Mouse (Mus musculus) testis, postnatal 14 days (tissue): ENCODE measurements around the gene Ebf1.
A peak's percentile ranks its signal among the peaks of the same experiment; 100 is the strongest.

ENCODE experiments used
- DNase-seq: peaks from one replicate; pipeline ENCODE4 v3.0.0; 2021; ENCODE audit warnings: low spot score

Gene Ebf1

DNA sequence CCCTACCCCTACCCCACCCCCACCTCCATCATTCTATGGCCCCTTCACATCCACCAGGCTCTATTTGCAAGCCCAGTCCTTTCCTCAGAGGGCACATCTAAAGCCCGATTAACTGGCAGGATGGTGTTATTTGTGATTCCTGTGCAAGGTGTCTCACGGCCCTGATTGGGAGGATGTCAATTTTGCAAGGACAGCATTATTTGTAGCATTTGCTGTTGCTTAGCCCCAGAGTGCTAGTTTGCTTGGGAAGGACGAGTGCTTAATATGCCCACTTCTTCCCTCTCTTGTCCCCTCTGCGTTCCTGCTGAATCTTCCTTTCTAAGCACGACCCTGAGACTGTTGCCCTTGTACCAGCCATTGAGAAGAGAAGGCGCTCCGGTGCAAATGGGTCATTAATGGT lies 337.2 kb downstream of the Ebf1 start:
- no peak for DNase-seq

- no peak for DNase-seq
These were observed 345.8 kb downstream of the Ebf1 start for GRCm38 (mm10) chr11:44962746-44963440.

GRCm38 (mm10) chr11:44969011-44969410 lies 351.9 kb downstream of the Ebf1 start:
- no peak for DNase-seq

DNA sequence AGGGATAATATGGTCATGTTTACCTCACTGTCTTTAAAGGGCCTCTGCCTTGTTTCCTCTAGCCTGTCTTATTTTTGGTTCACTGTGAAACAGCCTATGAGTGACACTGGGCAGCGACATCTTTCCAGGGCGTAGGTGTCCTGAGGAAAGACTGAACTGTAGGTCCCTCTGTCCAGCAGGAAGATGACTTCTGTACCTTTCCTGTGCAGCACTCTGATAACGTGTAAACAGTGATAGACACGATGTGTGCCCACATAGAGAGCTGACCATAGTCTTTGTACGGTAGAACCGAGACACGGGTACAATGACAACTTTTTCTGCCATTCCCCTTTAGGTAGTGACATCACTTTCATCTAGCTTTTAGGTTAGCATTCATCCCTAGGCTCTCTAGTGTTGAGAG lies 357.2 kb downstream of the Ebf1 start:
- DNase-seq = no peak

DNA sequence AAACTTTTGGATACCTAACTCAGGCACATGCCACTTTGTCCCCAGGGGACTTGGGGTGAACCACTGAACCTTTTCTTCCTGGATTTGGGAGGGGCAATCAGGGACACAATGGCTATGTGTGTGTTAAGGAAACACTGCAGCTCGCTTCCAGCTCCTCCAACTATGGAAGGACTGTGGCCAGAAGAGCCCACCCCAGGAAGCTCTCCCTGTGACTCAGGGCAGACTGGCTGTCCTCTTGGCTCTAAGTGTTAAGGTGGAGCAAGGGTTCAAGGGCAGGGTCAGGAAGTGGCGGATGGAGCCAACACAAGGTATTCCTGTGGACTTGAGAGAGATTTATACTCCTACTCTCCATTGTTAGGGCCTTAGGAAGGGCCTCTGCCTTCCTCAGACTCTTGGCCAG lies 358.0 kb downstream of the Ebf1 start:
- no peak for DNase-seq

- no peak for DNase-seq
These were observed 359.2 kb downstream of the Ebf1 start for GRCm38 (mm10) chr11:44976254-44976802.

DNA sequence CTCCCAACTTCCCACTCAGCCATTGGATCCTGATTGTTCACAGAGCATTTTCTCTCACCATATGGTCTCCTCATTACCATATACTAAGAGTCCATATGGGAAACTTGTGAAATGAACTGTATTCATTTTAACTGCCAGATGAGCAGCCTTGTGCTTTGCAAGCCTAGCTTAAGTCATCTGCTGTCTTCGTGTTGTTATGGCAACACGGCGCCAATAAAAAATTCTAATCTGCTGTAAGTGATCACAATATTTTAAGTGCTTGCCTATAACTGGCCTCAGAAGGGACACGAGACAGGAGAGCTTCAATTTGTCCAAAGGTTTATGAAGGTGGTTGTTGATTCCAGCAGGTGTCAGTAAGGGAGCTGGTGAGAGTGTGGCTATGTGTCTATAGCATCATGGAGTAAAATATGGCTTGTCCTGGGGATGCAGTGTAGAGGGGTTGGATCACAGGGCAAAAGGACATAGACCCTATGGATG lies 360.8 kb downstream of the Ebf1 start:
- DNase-seq = no peak

DNA sequence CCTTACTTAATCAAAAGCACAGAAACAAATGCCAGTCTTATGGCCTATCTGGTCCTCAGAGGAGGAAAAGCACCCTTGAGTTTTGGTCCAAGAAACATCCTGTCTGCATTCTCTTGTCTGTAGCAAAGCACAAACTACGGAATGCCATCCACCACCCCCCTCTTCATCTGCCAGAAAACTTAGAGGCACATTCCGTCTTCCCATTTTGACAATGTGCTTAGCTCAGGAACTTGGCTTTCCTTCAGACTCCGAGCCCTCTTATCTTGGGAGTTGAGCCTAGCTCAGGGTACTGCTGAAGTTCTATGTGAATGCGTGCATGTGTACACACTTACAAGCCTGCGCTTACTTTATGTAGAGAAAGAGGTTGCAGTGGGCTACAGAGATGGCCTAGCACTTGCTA lies 362.3 kb downstream of the Ebf1 start:
- DNase-seq = peak; percentile 8

DNA sequence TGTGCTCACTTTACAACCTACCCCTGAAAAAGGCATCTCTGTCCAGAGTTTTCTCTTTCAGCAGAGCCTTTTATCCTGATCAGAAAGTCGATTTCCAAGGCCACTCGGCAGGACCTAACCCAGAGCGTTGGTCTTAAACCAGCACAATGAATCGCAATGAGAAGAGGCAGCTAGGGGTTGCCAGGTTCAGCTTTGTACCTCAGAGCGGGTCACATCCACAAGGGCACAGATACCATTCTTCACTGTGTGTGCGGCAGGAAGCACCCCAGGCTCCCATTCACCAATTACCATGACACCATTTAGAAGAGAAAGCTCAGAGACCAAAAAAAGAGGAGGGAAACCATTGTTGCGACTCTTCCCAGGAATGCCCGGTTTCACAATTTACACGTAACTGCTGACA lies 365.1 kb downstream of the Ebf1 start:
- no peak for DNase-seq

GRCm38 (mm10) chr11:44983961-44984360 lies 366.8 kb downstream of the Ebf1 start:
- no peak for DNase-seq

- no peak for DNase-seq
These were observed 367.3 kb downstream of the Ebf1 start for GRCm38 (mm10) chr11:44984381-44984780.

GRCm38 (mm10) chr11:44987796-44988195 lies 370.7 kb downstream of the Ebf1 start:
- DNase-seq = no peak

GRCm38 (mm10) chr11:45002681-45003286 lies 385.7 kb downstream of the Ebf1 start:
- DNase-seq = no peak

- no peak for DNase-seq
These were observed 386.8 kb downstream of the Ebf1 start for GRCm38 (mm10) chr11:45003716-45004437.

DNA sequence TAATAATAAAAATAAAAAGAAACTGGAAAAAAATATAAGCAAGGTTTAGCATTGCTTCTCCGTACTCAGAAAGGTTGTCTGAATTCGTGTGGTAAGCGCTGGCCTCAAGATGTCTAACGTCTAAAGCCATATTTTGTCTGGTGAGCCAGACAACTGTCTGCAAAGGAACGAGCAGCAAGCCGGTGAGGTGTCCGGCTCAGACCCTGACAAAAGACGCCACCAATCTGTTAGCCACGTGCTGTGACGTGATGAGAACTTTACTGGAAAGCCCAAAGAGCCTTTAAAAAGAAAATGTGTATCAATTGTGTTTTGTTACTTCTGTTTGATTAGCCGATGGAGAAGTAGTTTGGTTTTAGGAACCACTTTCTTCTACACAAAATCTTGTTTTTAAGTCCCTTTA lies 390.2 kb downstream of the Ebf1 start:
- no peak for DNase-seq

- DNase-seq = peak; percentile 34
These were observed 391.0 kb downstream of the Ebf1 start for GRCm38 (mm10) chr11:45008078-45008477.

DNA sequence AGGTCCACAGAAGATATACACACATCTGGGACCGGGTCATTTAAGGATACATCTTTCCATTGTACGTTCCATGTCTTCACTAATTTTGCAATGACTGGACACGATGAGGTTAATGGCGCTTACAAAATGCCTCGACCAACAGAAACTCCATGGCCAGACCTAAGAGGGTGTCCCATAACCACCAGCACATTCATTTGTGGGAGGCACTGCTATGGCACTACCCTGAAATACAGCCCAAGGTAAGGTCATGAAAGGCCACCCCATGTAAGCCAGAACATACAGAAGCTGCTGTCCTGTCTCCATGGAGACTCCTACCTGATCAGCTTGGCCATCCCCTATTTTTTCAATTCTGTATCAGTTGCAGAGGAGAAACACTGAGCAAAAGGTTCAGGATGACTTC lies 391.6 kb downstream of the Ebf1 start:
- no peak for DNase-seq

GRCm38 (mm10) chr11:45012081-45012480 lies 395.0 kb downstream of the Ebf1 start:
- DNase-seq = no peak

GRCm38 (mm10) chr11:45017493-45017892 lies 400.4 kb downstream of the Ebf1 start:
- no peak for DNase-seq

DNA sequence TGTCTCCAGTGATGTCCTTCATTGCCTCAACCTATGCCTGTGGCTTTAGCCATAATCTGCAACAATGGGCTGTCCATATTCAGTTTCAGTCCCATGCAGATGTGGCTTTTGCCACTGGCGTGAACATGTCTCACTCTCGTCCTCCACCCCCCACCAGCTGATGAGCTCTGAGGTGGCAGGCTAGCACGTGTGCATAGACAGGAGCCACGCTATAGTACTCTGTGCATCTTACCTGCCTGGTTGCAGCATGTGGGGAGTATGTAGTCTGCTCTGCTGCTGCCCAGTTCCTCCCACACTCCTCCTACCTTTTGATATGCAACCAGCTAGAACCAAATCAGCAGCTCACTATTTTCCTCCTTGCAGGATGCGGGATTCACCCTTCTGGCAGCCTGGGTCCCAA lies 408.9 kb downstream of the Ebf1 start:
- no peak for DNase-seq

DNA sequence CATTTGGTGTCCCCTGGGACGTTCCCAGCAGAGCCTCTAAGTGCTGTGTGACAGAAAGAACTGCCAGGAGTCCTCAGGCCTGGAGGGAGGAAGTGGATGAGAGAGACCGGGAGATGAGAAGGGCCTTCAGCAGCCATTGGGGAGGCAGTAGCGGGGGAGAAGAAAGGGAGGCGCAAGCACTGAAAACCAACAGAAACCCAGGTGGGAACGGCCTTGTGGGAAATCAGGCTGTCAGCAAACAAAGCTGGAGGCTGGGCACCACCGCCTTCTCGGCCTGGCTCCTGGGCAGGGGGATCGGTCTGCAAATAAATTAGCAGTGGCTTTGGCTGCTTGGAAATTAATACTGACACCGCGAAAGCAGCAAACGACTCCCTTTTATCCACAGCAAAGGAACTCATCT lies 409.6 kb downstream of the Ebf1 start:
- peak; percentile 7 for DNase-seq

DNA sequence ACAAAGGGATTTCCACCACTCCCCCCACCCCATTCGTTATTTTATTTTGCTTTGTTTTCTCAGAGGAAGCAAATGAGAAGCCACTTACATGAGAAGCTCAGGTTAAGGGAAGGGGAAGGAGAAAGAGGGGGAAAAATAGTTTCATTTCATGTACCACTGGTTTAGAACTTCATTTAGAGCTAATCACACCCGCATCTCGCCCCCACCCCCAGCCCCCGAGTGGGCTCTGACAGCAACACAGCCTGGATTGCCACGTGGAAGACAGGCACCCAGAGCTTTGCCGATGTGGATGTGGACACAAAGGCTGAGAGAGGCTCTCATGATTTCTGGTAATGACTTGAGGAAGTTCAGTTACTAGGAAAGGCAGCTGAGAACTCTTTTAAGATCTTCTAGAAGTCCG lies 410.0 kb downstream of the Ebf1 start:
- no peak for DNase-seq
